Mouse (Mus musculus): Measurements from ENCODE around the gene Tnr. TPM values are rescaled to one million over a fixed set of nuclear protein-coding genes. Genes with fewer than 3 reads are reported as not detected.
"Not testable (repeated sequence)": the region's sequence is repeated elsewhere in the genome, so short reads cannot be mapped to it uniquely, and the experiment has no call there.

Gene Tnr
- total RNA-seq, 2 experiments from 2014 or later, result not detected

GRCm38 (mm10) chr1:159928681-159929335, 405.2 kb downstream of the Tnr start:
- no peak for ATAC-seq (replicated peaks; ENCODE audit: poor library complexity)

- ATAC-seq (replicated peaks; ENCODE audit: poor library complexity), result 0 out of 2 replicates have a peak, but pooled peaks have one; percentile 15
Observed at GRCm38 (mm10) chr1:159932092-159932491, 408.5 kb downstream of the Tnr start.

GRCm38 (mm10) chr1:159932598-159932997, 409.0 kb downstream of the Tnr start:
- ATAC-seq (replicated peaks; ENCODE audit: poor library complexity), result peak; percentile 75

- no peak for ATAC-seq (replicated peaks; ENCODE audit: poor library complexity)
Observed at GRCm38 (mm10) chr1:159938449-159938848, 414.9 kb downstream of the Tnr start.

GRCm38 (mm10) chr1:159939335-159939734, 415.8 kb downstream of the Tnr start:
- ATAC-seq (replicated peaks; ENCODE audit: poor library complexity), result no peak

GRCm38 (mm10) chr1:159953526-159953925, 430.0 kb downstream of the Tnr start:
- no peak for ATAC-seq (replicated peaks; ENCODE audit: poor library complexity)

- ATAC-seq (replicated peaks; ENCODE audit: poor library complexity), result no peak; the same call in 1 of the 2 replicates
Observed at GRCm38 (mm10) chr1:159963351-159963750, 439.8 kb downstream of the Tnr start.

- ATAC-seq (replicated peaks; ENCODE audit: poor library complexity), result not testable (repeated sequence)
Observed at GRCm38 (mm10) chr1:159966286-159966685, 442.7 kb downstream of the Tnr start.

GRCm38 (mm10) chr1:159968395-159968794, 444.8 kb downstream of the Tnr start:
- no peak for ATAC-seq (replicated peaks; ENCODE audit: poor library complexity)

GRCm38 (mm10) chr1:159977786-159978185, 454.2 kb downstream of the Tnr start:
- ATAC-seq (replicated peaks; ENCODE audit: poor library complexity), result no peak

- no peak for ATAC-seq (replicated peaks; ENCODE audit: poor library complexity)
Observed at GRCm38 (mm10) chr1:159979096-159979495, 455.5 kb downstream of the Tnr start.

- ATAC-seq (replicated peaks; ENCODE audit: poor library complexity), result no peak
Observed at GRCm38 (mm10) chr1:159980355-159980754, 456.8 kb downstream of the Tnr start.
